Mouse (Mus musculus) heart, embryonic 14.5 days (tissue): ENCODE measurements around the gene Ncam1. TPM values are rescaled to one million over a fixed set of nuclear protein-coding genes. Genes with fewer than 3 reads are reported as not detected.

Experiments
- ATAC-seq: fragments of 200-750 bp; cut with Nextera tagmentation; 2 replicates; pipeline ENCODE4 v1.8.0; 2017; ENCODE audit warnings: low read depth, moderate TSS enrichment; ENCODE audit not compliant: insufficient number of reproducible peaks, insufficient read depth, low FRiP score
- H3K27ac ChIP-seq, 2 experiments: fragments of 200-500 bp in 1 of 2; fragments of 300-500 bp in 1 of 2; sonication (generic) in 1 of 2; replicated peaks in 1 of 2; 2 replicates each; pipeline ENCODE4 v1.5.1; 2012 to 2014; ENCODE audit warnings: low read depth in 2 of 2, low read length in 2 of 2, control low read depth in 1 of 2, mild to moderate bottlenecking in 1 of 2, mixed read lengths in 1 of 2; ENCODE audit not compliant: control insufficient read depth in 1 of 2, insufficient read depth in 1 of 2
- H3K27me3 ChIP-seq: fragments of 300-500 bp; sonication (generic); 2 replicates; pipeline ENCODE4 v1.6.1; 2014; ENCODE audit warnings: mild to moderate bottlenecking, low read length, control low read depth; ENCODE audit not compliant: control insufficient read depth, insufficient read depth
- H3K36me3 ChIP-seq: fragments of 300-500 bp; sonication (generic); 2 replicates; pipeline ENCODE4 v1.6.1; 2014; ENCODE audit warnings: mild to moderate bottlenecking, control low read depth, low read length, mixed read lengths; ENCODE audit not compliant: control insufficient read depth, insufficient read depth
- H3K4me1 ChIP-seq, 2 experiments: fragments of 200-500 bp in 1 of 2; fragments of 300-500 bp in 1 of 2; sonication (generic) in 1 of 2; 2 replicates each; pipeline ENCODE4 v1.6.1; 2012 to 2014; ENCODE audit warnings: low read length in 2 of 2, control low read depth in 1 of 2, mixed read lengths in 1 of 2; ENCODE audit not compliant: control insufficient read depth in 2 of 2, insufficient read depth in 2 of 2
- H3K4me2 ChIP-seq: fragments of 300-500 bp; sonication (generic); 2 replicates; pipeline ENCODE4 v1.6.1; 2014; ENCODE audit warnings: mild to moderate bottlenecking, low read length
- H3K4me3 ChIP-seq, 2 experiments: fragments of 200-500 bp in 1 of 2; fragments of 300-500 bp in 1 of 2; sonication (generic) in 1 of 2; 2 replicates each; pipeline ENCODE4 v1.5.1; 2012 to 2014; ENCODE audit warnings: low read length in 2 of 2, mild to moderate bottlenecking in 2 of 2, control low read depth in 1 of 2, low read depth in 1 of 2, moderate library complexity in 1 of 2; ENCODE audit not compliant: control insufficient read depth in 1 of 2, insufficient read depth in 1 of 2
- H3K9ac ChIP-seq: fragments of 300-500 bp; sonication (generic); 2 replicates; pipeline ENCODE4 v1.6.1; 2014; ENCODE audit warnings: mild to moderate bottlenecking, low read length
- H3K9me3 ChIP-seq: fragments of 300-500 bp; sonication (generic); 2 replicates; pipeline ENCODE4 v1.6.1; 2016; ENCODE audit warnings: low read length, control low read depth; ENCODE audit not compliant: control insufficient read depth
- WGBS: fragments of 180-500 bp; shearing (Covaris S2); extraction: QIAGEN DNeasy Blood & Tissue Kit; methylation state at CpG from one replicate; pipeline ENCODE4 v1.1.7; 2014; 5-methylcytosine and 5-hydroxymethylcytosine counted together
- polyA plus RNA-seq: library from polyadenylated mRNA; unstranded; fragments of >200 nt; fragmentation: Nextera tagmentation; extraction: Ambion mirVana; gene quantifications from 2 replicates; pipeline ENCODE4 v1.2.1, GENCODE M21; 2014

The Ncam1 gene
- polyA plus RNA-seq, 1 experiment from 2014 or later: 104 TPM

- Histone ChIP-seq H3K9ac (peak overlapping the region; percentile 86), H3K36me3 (no peaks in the 10 kb centered on the region), H3K4me1 (peaks cover 4 to 35% of the 10 kb centered on the region in 2 experiments), H3K4me2 (peak overlapping the region; percentile 92), H3K9me3 (no peaks in the 10 kb centered on the region), H3K27me3 (no peaks in the 10 kb centered on the region), H3K4me3 (peak overlapping the region; percentile 76 to 82), H3K27ac (peak overlapping the region; percentile 58 to 76)
- no peak for ATAC-seq
- WGBS: 0% methylated on average over 14 of the region's 15 CpGs
Observed at GRCm38 (mm10) chr9:49797508-49797820, 1.3 kb downstream of the Ncam1 start.

- Histone ChIP-seq H3K27me3 (no peaks in the 10 kb centered on the region), H3K9me3 (no peaks in the 10 kb centered on the region), H3K27ac (peak overlapping the region; percentile 76 to 77), H3K36me3 (no peaks in the 10 kb centered on the region), H3K9ac (peak overlapping the region; percentile 86), H3K4me3 (peak overlapping the region; percentile 76 to 82), H3K4me2 (peak overlapping the region; percentile 92), H3K4me1 (peaks cover 4 to 37% of the 10 kb centered on the region in 2 experiments)
- peak; percentile 70 for ATAC-seq
- WGBS: 0% methylated on average over 52 of the region's 52 CpGs
Observed at GRCm38 (mm10) chr9:49796618-49797507, 1.9 kb downstream of the Ncam1 start.

- WGBS: 55% methylated on average over 5 of the region's 5 CpGs
- no peak overlapping the region for H3K4me2 ChIP-seq
- H3K27ac ChIP-seq: no peak overlapping the region
- no peaks in the 10 kb centered on the region for H3K36me3 ChIP-seq
- peaks cover 4 to 34% of the 10 kb centered on the region in 2 experiments for H3K4me1 ChIP-seq
- H3K4me3 ChIP-seq: no peak overlapping the region
- no peak overlapping the region for H3K9ac ChIP-seq
- no peaks in the 10 kb centered on the region for H3K9me3 ChIP-seq
- no peaks in the 10 kb centered on the region for H3K27me3 ChIP-seq
- no peak for ATAC-seq
Observed at GRCm38 (mm10) chr9:49795881-49796280, 2.8 kb downstream of the Ncam1 start.

- Histone ChIP-seq H3K4me1 (peaks cover 4 to 19% of the 10 kb centered on the region in 2 experiments), H3K4me3 (no peak overlapping the region), H3K27ac (no peak overlapping the region), H3K4me2 (no peak overlapping the region), H3K27me3 (no peaks in the 10 kb centered on the region), H3K36me3 (no peaks in the 10 kb centered on the region), H3K9ac (no peak overlapping the region), H3K9me3 (no peaks in the 10 kb centered on the region)
- WGBS: 54% methylated on average over 6 of the region's 6 CpGs
- no peak for ATAC-seq
Observed at GRCm38 (mm10) chr9:49793987-49794550, 4.7 kb downstream of the Ncam1 start.

- Histone ChIP-seq H3K4me3 (no peak overlapping the region), H3K9me3 (no peaks in the 10 kb centered on the region), H3K9ac (no peak overlapping the region), H3K27ac (no peak overlapping the region), H3K36me3 (no peaks in the 10 kb centered on the region), H3K4me2 (no peak overlapping the region), H3K4me1 (peaks cover 4 to 19% of the 10 kb centered on the region in 2 experiments), H3K27me3 (no peaks in the 10 kb centered on the region)
- ATAC-seq: no peak
- WGBS: 78% methylated on average over 2 of the region's 2 CpGs
Observed at GRCm38 (mm10) chr9:49793241-49793640, 5.5 kb downstream of the Ncam1 start.

- no peaks in the 10 kb centered on the region for H3K36me3 ChIP-seq
- WGBS: 54% methylated on average over 4 of the region's 4 CpGs
- no peaks in the 10 kb centered on the region for H3K27me3 ChIP-seq
- ATAC-seq: no peak
- H3K9ac ChIP-seq: no peak overlapping the region
- H3K4me2 ChIP-seq: no peak overlapping the region
- peaks cover 4 to 19% of the 10 kb centered on the region in 2 experiments for H3K4me1 ChIP-seq
- H3K9me3 ChIP-seq: no peaks in the 10 kb centered on the region
- no peak overlapping the region for H3K4me3 ChIP-seq
- no peak overlapping the region for H3K27ac ChIP-seq
Observed at GRCm38 (mm10) chr9:49792646-49793045, 6.1 kb downstream of the Ncam1 start.

- Histone ChIP-seq H3K4me1 (peaks cover 3 to 6% of the 10 kb centered on the region in 2 experiments), H3K36me3 (no peaks in the 10 kb centered on the region), H3K4me3 (no peak overlapping the region), H3K27me3 (no peaks in the 10 kb centered on the region), H3K9ac (no peak overlapping the region), H3K4me2 (peak overlapping the region; percentile 13; the same call in 1 of the 2 replicates), H3K9me3 (no peaks in the 10 kb centered on the region), H3K27ac (peak overlapping the region; percentile 59 to 85)
- 47% methylated on average over 9 of the region's 9 CpGs for WGBS
- ATAC-seq: no peak; the same call in 1 of the 2 replicates
Observed at GRCm38 (mm10) chr9:49781016-49781772, 17.5 kb downstream of the Ncam1 start.
